Mouse (Mus musculus) ES-E14 (cell line): Measurements from ENCODE around the gene Kptn.

Experiments used
- CHD2 ChIP-seq: IDR thresholded peaks from 2 replicates; pipeline ENCODE4 v1.6.1; 2014; ENCODE audit warnings: mild to moderate bottlenecking, low read depth, low read length, inconsistent platforms
- HCFC1 ChIP-seq: IDR thresholded peaks from 2 replicates; pipeline ENCODE4 v1.6.1; 2012; ENCODE audit warnings: low read length, inconsistent platforms, borderline replicate concordance; ENCODE audit not compliant: insufficient read depth
- ZC3H11A ChIP-seq: IDR thresholded peaks from 2 replicates; pipeline ENCODE4 v1.6.1; 2012; ENCODE audit warnings: low read depth, mild to moderate bottlenecking, inconsistent platforms, low read length, borderline replicate concordance
- ZNF384 ChIP-seq: IDR thresholded peaks from 2 replicates; pipeline ENCODE4 v1.6.1; 2012; ENCODE audit warnings: low read depth, low read length, inconsistent platforms

- no peak for TF ChIP-seq HCFC1
- TF ChIP-seq ZC3H11A = no peak
- no peak for TF ChIP-seq ZNF384
- TF ChIP-seq CHD2 = no peak
These were observed 53.5 kb downstream of the Kptn start for GRCm38 (mm10) chr7:16173146-16173545.
